ENCODE assay signal across 8 mouse cellular contexts in genomic region chr19:55253570-55254441, GRCm38 (mm10). TPM values are rescaled to one million over a fixed set of nuclear protein-coding genes. Genes with fewer than 3 reads are reported as not detected.
A peak's percentile ranks its signal among the peaks of the same experiment; 100 is the strongest.
DNase-seq lines count a peak whose midpoint lies in the region; ATAC-seq and TF ChIP-seq lines count a peak whose summit lies in the region.

No protein-coding gene starts in this region.

- H3K4me1 ChIP-seq in forebrain, postnatal 0 days (ENCODE audit: insufficient read depth), result no peaks in the 10 kb centered on the region
- H3K4me1 ChIP-seq in lung, postnatal 0 days (ENCODE audit: insufficient read depth, low read depth, low read length), result peaks cover 9% of the 10 kb centered on the region

- H3K27me3 ChIP-seq in forebrain, postnatal 0 days (ENCODE audit: insufficient read depth, low read length), result no peaks in the 10 kb centered on the region
- H3K27me3 ChIP-seq in lung, postnatal 0 days (replicated peaks; ENCODE audit: insufficient read depth, low read length), result no peaks in the 10 kb centered on the region

- 2% methylated on average over 32 of the region's 32 CpGs for WGBS in forebrain, postnatal 0 days
- WGBS in lung, postnatal 0 days, result under 1% methylated on average over 28 of the region's 32 CpGs

- peak; percentile 84 for DNase-seq in MEL-GATA-1-ER (ENCODE audit: extremely low read depth, low read depth)
- DNase-seq in cerebellum, adult 18-20 months, result peak; percentile 62 to 66
- peak; percentile 64 for DNase-seq in forebrain, postnatal 0 days
- peak; percentile 50 to 54 for DNase-seq in layer of hippocampus, postnatal 10 days (ENCODE audit: low spot score in 2 of 2)
- DNase-seq in lung, postnatal 0 days (ENCODE audit: low spot score), result peak; percentile 95
- DNase-seq in ovary, adult 18-20 months (ENCODE audit: low spot score), result peak; percentile 20
- DNase-seq in thymus, adult 18-20 months, result peak; percentile 31 to 41

- TF ChIP-seq CTCF in forebrain, postnatal 0 days (IDR thresholded peaks at IDR 0.05; ENCODE audit: low read depth), result no peak
- TF ChIP-seq CTCF in lung, postnatal 0 days (IDR thresholded peaks at IDR 0.05), result no peak

- peak overlapping the region; percentile 60 for H3K4me3 ChIP-seq in forebrain, postnatal 0 days (ENCODE audit: low read depth, low read length)
- H3K4me3 ChIP-seq in lung, postnatal 0 days (ENCODE audit: low read depth, low read length), result peak overlapping the region; percentile 62

- 0 out of 2 replicates have a peak, but pooled peaks have one; percentile 32 for TF ChIP-seq EP300 in lung, postnatal 0 days (IDR thresholded peaks at IDR 0.05)

- peak overlapping the region; percentile 69 for H3K9ac ChIP-seq in forebrain, postnatal 0 days
- H3K9ac ChIP-seq in lung, postnatal 0 days (replicated peaks; ENCODE audit: low read depth), result peak overlapping the region; percentile 70

- peak overlapping the region; percentile 74 for H3K27ac ChIP-seq in forebrain, postnatal 0 days (ENCODE audit: low read depth, low read length)
- H3K27ac ChIP-seq in lung, postnatal 0 days (ENCODE audit: low read length), result peak overlapping the region; percentile 97

- ATAC-seq in forebrain, postnatal 0 days, result peak; percentile 84
- ATAC-seq in hematopoietic stem cell, adult 5-6 weeks (replicated peaks in 1 of 2; ENCODE audit: insufficient read depth in 1 of 2, low FRiP score in 2 of 2, low TSS enrichment in 1 of 2, low read depth in 1 of 2, poor library complexity in 2 of 2, severe bottlenecking in 2 of 2), result peak; percentile 78 to 82
- peak; percentile 77 for ATAC-seq in lung, postnatal 0 days

- H3K36me3 ChIP-seq in forebrain, postnatal 0 days (ENCODE audit: insufficient read depth), result no peaks in the 10 kb centered on the region
- H3K36me3 ChIP-seq in lung, postnatal 0 days (ENCODE audit: insufficient read depth, low read length), result no peaks in the 10 kb centered on the region

- H3K4me2 ChIP-seq in forebrain, postnatal 0 days (ENCODE audit: low read depth), result peak overlapping the region; percentile 68
- H3K4me2 ChIP-seq in lung, postnatal 0 days (replicated peaks; ENCODE audit: low read depth, low read length), result peak overlapping the region; percentile 81

- H3K9me3 ChIP-seq in forebrain, postnatal 0 days (ENCODE audit: low read length), result no peaks in the 10 kb centered on the region
- H3K9me3 ChIP-seq in lung, postnatal 0 days (ENCODE audit: low read length), result no peaks in the 10 kb centered on the region

RNA-seq across cellular contexts. Expression of gene Acsl5, which starts 2.1 kb away (rescaled TPM):
- total RNA-seq in forebrain, postnatal 0 days (2014; rRNA removed), result 15.9 and 22.7 TPM in 2 replicates
- 16.4 and 16.6 TPM in 2 replicates for polyA plus RNA-seq in forebrain, postnatal 0 days (2015; fragmentation: Nextera tagmentation; extraction: Ambion mirVana)
- 92.1 and 157 TPM in 2 replicates for total RNA-seq in hematopoietic stem cell, adult 5-6 weeks (2017)
- 10 to 100 TPM; 27.3 to 29.9 TPM for total RNA-seq in layer of hippocampus, postnatal 10 days (2021)
- polyA plus RNA-seq in lung, postnatal 0 days (2015; fragmentation: Nextera tagmentation; extraction: Ambion mirVana), result 110 and 130 TPM in 2 replicates

RNA-seq across cellular contexts. Expression of gene Gucy2g, which starts 12.8 kb away (rescaled TPM):
- total RNA-seq in forebrain, postnatal 0 days (2014; rRNA removed), result 0.08 and 0.14 TPM in 2 replicates
- 0.22 and 0.31 TPM in 2 replicates for polyA plus RNA-seq in forebrain, postnatal 0 days (2015; fragmentation: Nextera tagmentation; extraction: Ambion mirVana)
- total RNA-seq in hematopoietic stem cell, adult 5-6 weeks (2017), result not detected in 2 replicates
- under 1 TPM; 0.38 to 0.59 TPM for total RNA-seq in layer of hippocampus, postnatal 10 days (2021)
- 0.05 and 0.18 TPM in 2 replicates for polyA plus RNA-seq in lung, postnatal 0 days (2015; fragmentation: Nextera tagmentation; extraction: Ambion mirVana)

Comparison
In these comparisons a context has a peak if more than half of its experiments do, and no peak if none do; other contexts are left out.
1. Peak in every context shown above with its lines: DNase-seq, ATAC-seq, H3K4me3 ChIP-seq and H3K27ac ChIP-seq.
2. DNase-seq: peak in every context shown above with its lines; median percentile 95 in lung, postnatal 0 days; 84 in MEL-GATA-1-ER; 64 in cerebellum, adult 18-20 months; 64 in forebrain, postnatal 0 days; 52 in layer of hippocampus, postnatal 10 days; 36 in thymus, adult 18-20 months; 20 in ovary, adult 18-20 months.